Mouse (Mus musculus): Measurements from ENCODE around the gene Zcchc2.

Gene Zcchc2

DNA sequence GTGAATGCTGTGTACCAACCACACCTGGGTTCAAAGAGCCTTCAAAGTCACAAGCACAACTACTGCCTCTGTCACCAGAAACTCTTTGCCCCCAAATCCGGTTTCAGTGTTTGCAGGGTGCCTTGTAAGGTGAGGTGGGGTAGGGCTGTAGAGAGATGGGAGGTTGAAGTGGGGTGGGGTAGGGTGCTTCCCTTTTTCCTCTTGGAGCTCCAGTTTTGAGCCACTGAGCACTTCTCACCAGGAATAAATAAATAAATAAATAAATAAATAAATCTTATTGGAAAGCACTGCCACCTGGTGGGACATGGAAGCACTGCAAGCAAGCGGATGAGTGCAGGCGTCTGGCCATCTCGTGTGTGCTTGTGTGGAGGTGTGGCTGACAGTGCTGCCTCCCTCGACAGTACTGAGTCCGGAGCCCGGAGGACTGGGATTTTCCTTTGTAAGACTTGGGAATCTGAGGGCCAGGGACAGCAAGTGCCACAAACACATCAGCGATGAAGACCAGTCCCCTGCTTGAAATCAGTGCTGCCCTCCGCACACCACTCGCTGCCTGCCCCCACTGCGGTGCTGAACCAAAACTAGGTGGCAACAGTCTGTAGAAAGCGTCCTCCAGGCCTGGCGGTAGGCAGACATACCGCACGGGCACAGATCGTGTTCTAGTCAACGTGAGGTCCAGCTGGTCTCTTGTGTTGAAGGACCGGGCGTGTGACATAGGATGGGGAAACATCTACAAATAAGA lies 46.8 kb downstream of the Zcchc2 start:
- DNase-seq = peak; percentile 78

GRCm38 (mm10) chr1:106039326-106039725 lies 49.1 kb downstream of the Zcchc2 start:
- peak; percentile 28 for DNase-seq

GRCm38 (mm10) chr1:106040271-106040670 lies 50.1 kb downstream of the Zcchc2 start:
- no peak for DNase-seq

DNA sequence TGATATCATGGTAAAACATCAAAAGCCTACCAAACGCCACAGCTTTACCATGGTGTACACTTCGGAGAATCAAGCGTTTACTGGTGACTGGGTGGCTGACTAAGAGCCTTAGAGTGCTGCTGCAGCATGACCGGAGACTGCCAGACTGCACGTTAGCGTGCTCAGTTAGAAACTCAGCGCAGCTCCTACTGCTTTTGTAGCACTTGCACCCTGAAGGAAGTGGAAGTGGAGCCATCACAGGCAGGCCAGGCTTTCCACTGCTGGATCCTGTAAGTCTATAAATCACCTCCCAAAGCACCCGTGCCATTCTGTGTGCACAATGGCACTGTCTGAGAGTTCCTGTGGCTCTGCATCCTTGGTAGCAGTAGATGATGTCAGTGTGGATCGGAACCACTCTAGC lies 52.0 kb downstream of the Zcchc2 start:
- DNase-seq = no peak

- peak; percentile 76 for DNase-seq
These were observed 53.0 kb downstream of the Zcchc2 start for GRCm38 (mm10) chr1:106043053-106043820.

DNA sequence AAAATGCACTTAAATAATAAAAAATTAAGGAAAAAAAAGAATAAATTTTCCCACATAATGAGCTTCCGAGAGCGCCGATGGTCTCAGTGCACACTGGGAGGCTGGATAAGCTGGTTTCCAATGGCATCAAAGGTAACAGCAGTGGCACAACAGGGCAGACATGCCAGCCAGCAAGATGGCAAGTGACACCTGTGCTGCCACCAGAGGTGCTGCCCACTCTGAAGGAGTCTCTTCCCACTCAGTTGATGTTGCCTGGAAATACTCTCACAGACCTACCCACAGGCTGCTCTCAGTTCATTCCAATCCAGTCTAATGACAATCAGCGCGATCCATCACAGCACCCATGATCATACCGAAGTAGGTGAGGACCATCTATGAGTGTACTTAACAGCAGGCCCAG lies 58.8 kb downstream of the Zcchc2 start:
- DNase-seq = no peak

DNA sequence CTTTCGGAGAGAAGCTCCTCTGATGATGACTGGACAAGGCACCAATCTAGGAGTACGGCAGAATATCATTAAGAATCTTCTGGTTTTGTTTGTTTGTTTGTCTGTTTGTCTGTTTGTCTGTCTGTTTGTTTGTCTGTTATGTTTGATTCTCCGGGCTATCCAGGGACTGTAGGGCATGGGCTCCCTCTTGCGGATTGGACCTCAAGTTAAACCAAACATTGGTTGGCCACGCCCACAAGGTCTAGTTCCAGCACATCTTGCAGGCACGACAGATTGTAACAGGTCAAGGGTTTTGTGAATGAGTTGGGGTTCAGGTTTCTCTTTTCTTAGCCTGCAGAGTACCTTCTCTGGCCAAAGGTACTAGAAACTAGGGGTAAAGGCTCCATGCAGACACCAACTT lies 64.8 kb downstream of the Zcchc2 start:
- no peak for DNase-seq

DNA sequence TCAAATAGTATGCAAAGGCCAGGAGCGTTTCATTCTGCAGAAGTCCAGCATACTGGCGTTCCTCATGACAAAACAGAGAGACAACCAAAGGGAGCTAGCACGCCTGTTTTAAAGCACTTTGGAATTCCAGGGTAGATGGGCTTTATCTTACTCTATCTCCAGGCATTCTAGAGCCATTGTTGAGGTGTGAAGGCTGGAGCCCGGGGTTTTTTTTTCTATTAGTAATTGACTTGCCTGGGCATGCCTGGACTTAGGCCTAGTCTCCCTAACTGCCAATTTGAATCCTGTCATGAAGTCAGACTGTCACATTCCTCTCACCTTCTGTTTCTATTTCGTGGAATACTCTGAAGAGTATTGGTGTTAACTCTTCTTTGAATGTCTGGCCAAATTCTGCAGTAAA lies 68.1 kb downstream of the Zcchc2 start:
- no peak for DNase-seq

GRCm38 (mm10) chr1:106059516-106060277 lies 69.5 kb downstream of the Zcchc2 start:
- DNase-seq = no peak

- DNase-seq = no peak
These were observed 71.1 kb downstream of the Zcchc2 start for GRCm38 (mm10) chr1:106061185-106061910.

GRCm38 (mm10) chr1:106062891-106063590 lies 72.8 kb downstream of the Zcchc2 start:
- no peak for DNase-seq

DNA sequence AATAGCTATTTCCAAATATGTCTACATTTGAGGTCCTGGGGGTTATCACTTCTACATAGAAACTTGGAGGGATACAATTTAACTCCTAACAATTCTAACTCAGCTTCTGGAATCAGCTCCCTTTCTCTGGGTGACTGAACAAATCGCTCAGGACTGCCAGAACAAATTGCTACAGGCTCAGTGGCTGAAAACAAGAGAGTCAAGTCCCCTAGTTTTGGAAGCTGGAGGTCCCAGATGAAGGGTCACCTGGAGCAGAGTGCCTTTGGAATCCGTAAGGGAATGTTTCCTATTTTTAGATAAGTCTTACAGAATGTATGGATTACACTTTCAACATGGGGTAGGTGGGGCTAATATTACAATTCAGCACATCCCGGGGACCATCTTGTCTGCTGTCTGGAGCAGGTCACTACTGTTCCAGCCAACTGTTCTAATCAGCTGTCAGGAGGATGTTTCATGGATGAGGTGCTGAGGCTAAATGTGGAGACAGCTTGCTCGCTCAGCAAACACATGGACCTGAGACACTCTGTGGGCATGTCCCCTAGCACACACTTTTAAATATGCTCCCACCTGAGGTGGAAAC lies 73.5 kb downstream of the Zcchc2 start:
- no peak for DNase-seq

DNA sequence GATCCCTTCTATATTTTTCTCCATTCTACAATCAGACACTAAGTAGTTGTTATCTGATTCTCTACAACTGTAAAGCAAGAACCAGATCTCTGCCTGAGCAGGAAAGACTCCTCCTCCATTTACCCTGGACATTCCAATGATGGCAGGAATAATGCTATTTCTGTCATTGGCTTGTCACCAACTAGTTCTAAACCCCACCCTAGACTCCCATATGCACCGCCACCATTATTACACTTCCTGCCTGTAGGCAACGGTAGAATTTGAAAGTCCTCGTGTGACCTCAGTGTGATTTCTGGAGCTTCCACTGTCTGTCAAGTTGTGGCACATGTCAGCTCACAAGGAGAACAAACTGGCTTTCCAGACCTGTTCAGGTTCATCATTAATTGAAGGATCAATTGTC lies 74.1 kb downstream of the Zcchc2 start:
- no peak for DNase-seq

GRCm38 (mm10) chr1:106064711-106065110 lies 74.5 kb downstream of the Zcchc2 start:
- DNase-seq = no peak

DNA sequence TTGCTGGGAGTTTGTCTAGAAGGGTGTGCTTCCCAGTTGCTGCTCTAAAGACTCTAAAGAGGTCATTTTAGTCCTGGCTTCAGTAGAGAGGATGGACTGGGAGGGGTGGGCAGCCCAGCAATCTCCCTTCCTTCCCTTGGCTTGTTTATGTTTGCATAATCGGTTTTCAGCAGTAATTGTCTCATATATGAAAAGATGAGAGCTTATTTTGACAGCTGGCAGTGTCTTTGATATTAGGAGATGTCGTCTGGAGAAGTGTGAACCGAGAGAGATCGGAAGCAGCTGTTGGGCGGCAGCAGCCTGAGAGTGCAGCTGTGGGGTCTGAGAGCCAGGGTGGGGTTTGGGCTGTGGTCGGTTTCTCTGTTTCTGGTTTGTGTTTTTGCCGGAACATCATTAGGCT lies 75.5 kb downstream of the Zcchc2 start:
- peak; percentile 72 for DNase-seq

DNA sequence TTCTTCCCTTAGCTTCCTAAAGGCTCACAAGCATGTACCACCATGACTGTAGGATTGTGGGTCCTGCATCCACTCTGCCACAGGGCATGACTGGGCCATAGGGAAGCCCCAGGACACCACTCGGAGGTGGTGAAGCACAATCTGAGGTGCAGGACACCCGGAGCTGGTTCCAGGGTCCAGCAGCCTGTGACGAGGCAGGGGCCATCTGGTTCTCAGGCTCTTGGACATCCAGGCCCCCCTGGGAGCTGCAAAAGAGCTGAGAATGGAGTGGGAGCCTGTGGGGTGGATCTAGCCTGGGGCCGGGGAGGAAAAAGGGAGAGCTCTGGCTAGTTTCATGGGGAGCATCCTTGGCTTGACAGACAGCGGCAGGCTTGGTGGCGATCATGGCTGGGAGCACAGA lies 77.1 kb downstream of the Zcchc2 start:
- no peak for DNase-seq

DNA sequence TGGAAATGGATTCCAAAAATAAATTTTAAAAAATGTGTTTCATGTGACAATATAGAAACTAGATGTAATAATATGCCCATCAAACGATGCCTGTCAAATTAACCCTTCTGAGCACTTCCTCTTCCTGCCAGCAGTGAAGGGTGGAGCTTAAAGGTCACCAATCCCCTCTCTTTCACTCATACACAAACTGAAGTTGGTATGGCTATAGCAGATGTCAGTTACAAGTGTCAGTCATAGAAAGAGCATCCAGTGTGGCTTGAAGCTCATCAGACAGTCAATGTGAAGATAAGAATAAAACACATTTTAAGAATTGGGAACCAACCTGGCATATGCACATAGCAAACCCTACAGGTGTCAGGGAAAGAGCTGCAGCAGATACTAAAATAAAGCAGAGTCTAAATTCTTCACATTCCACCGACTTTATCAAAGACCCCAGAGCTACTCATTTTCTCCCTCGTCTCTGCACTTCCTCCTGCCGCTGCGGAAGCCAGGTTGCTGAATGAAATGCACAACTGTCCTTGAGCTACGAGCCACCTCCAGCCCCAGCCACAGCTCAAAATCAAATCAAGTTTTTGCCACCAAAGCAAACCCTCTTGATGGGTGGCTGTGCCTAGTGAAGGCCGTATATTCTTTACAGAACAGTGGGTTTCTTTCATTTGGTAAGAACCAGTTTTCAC lies 79.8 kb downstream of the Zcchc2 start:
- no peak for DNase-seq

DNA sequence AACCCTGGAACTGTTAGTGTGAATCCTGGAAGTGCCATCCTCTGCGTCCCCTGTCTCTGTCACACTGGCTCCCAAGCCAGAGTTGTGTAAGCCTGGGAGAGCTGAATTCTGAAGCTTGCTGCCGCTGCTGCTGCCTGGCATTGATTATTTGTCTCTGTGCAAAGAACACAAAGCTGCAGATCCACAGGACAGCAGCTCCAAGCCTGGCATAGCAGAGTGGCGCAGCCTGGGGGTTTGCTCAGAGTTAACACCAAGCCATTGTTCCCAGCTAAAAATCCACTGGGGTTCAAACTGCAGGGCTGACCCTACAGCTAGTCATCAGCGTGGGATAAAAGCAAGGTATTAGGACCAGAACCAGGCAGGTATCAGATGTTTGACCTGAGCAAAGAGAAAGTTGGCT lies 80.6 kb downstream of the Zcchc2 start:
- no peak for DNase-seq

DNA sequence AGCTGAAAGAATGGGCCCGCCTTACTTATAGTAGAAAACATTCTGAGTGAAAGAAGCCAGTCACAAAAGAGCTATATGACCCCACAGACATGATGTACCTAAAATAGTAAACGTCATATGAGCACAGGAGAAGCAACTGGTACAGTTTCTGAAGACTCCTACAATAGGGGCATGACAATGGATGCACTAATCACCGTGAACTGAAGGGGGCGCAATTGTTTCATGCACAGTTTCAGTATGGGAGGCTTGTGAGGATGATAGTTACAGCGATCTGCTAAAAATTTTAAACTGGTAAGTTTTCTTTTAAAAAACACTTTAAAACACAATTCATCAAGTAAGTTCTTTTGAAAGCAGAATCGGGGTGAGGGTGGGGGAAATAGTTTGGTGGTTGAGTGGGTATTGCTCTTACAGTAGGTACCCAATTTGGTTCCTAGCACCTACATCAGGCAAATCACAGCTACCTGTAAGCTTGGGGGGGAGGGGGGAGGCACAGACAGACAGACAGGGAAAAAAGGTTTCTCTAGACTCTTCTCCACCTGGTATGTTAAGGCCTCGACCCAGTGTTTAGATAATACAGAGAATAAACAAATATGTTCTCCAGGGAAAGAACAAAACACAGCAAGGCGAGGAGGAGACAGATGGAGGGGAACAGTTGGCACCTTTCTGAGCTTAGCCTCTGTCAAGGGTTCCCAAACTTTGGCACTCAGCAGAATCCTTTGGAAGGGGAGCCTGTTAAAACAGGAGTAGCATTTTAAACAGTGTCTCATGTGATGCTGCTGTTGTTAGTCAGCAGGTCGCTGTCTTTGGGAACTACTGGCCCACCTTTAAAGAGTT lies 81.2 kb downstream of the Zcchc2 start:
- peak; percentile 90 for DNase-seq

- DNase-seq = no peak
These were observed 81.8 kb downstream of the Zcchc2 start for GRCm38 (mm10) chr1:106072071-106072440.
